Mouse (Mus musculus): ENCODE measurements around the gene Cyb5r1. TPM values are rescaled to one million over a fixed set of nuclear protein-coding genes. Genes with fewer than 3 reads are reported as not detected.

Cyb5r1 gene
- total RNA-seq (2012; rRNA removed): 25.2 and 38.1 TPM in 2 replicates
- 17.5 and 18.6 TPM in 2 replicates for total RNA-seq (2014; rRNA removed)
- 43.6 and 44.3 TPM in 2 replicates for polyA plus RNA-seq (2012; ENCODE audit: insufficient read length, low read depth)

- Histone ChIP-seq H3K4me1 (ENCODE audit: control insufficient read depth in 1 of 2, insufficient read depth in 2 of 2) (peaks cover 3 to 12% of the 10 kb centered on the region in 2 experiments), H3K79me2 (replicated peaks; ENCODE audit: control insufficient read depth, extremely low read depth, insufficient read depth, poor library complexity, severe bottlenecking) (peaks cover 7% of the 10 kb centered on the region; the same call in 1 of the 2 replicates), H3K4me2 (ENCODE audit: insufficient read depth, low read depth, poor library complexity, severe bottlenecking) (peak within 1 kb of the TSS; percentile 77), H3K27ac (ENCODE audit: insufficient read depth, low read depth) (peak within 1 kb of the TSS; percentile 87), H3K9ac (ENCODE audit: insufficient read depth, low read depth) (peak within 1 kb of the TSS; percentile 92), H3K9me3 (replicated peaks; ENCODE audit: low read length) (no peaks in the 10 kb centered on the region), H3K4me3 (replicated peaks in 1 of 3; ENCODE audit: low read depth in 2 of 3, low read length in 2 of 3, poor library complexity in 1 of 3) (peak within 1 kb of the TSS; percentile 74 to 100 (median 98)), H3K27me3 (replicated peaks) (no peaks in the 10 kb centered on the region), H3K36me3 (replicated peaks in 1 of 2; ENCODE audit: control insufficient read depth in 1 of 2, insufficient read depth in 1 of 2, low read length in 1 of 2) (peaks cover 32 to 34% of the 10 kb centered on the region in 2 experiments)
- TF ChIP-seq POLR2AphosphoS2 (IDR thresholded peaks at IDR 0.05; ENCODE audit: low read depth, low read length) (0 out of 2 replicates have a peak, but pooled peaks have one; percentile 49), ZC3H11A (IDR thresholded peaks at IDR 0.05; ENCODE audit: low read depth, low read length) (no peak), HCFC1 (IDR thresholded peaks at IDR 0.05; ENCODE audit: low read depth, low read length) (peak; percentile 43), TCF12 (IDR thresholded peaks at IDR 0.05; ENCODE audit: low read depth, low read length) (peak; percentile 66; the same call in 1 of the 2 replicates), BHLHE40 (IDR thresholded peaks at IDR 0.05; ENCODE audit: low read depth, low read length) (no peak), MXI1 (IDR thresholded peaks at IDR 0.05; ENCODE audit: low read depth, low read length) (peak; percentile 84; the same call in 1 of the 2 replicates), RAD21 (IDR thresholded peaks at IDR 0.05; ENCODE audit: low read depth, low read length) (no peak), EP300 (IDR thresholded peaks at IDR 0.05; ENCODE audit: low read length) (no peak), NELFE (IDR thresholded peaks at IDR 0.05; ENCODE audit: low read depth, low read length) (peak; percentile 88), ZMIZ1 (IDR thresholded peaks at IDR 0.05; ENCODE audit: low read depth, low read length) (peak; percentile 77; the same call in 1 of the 2 replicates), MAFK (IDR thresholded peaks at IDR 0.05; ENCODE audit: insufficient replicate concordance, low read length) (no peak), CHD2 (IDR thresholded peaks at IDR 0.05; ENCODE audit: low read length) (no peak), IRF4 (IDR thresholded peaks at IDR 0.05; ENCODE audit: low read depth, low read length) (no peak), MAX (IDR thresholded peaks at IDR 0.05; ENCODE audit: low read length) (peak; percentile 59), PAX5 (IDR thresholded peaks at IDR 0.05; ENCODE audit: low read length) (no peak), KAT2A (IDR thresholded peaks at IDR 0.05; ENCODE audit: insufficient replicate concordance, low read length) (no peak), MEF2A (IDR thresholded peaks at IDR 0.05; ENCODE audit: borderline replicate concordance, low read depth, low read length) (peak; percentile 56; the same call in 1 of the 2 replicates), MYC (IDR thresholded peaks at IDR 0.05; ENCODE audit: low read depth, low read length) (no peak), RCOR1 (conservative IDR thresholded peaks at IDR 0.05; ENCODE audit: low read depth, low read length) (no peak), ZKSCAN1 (IDR thresholded peaks at IDR 0.05; ENCODE audit: borderline replicate concordance, low read depth, low read length) (no peak), POLR2A (IDR thresholded peaks at IDR 0.05; ENCODE audit: low read depth, low read length) (peak; percentile 86), MAZ (IDR thresholded peaks at IDR 0.05; ENCODE audit: low read depth, low read length) (peak; percentile 63; the same call in 1 of the 2 replicates), SMC3 (IDR thresholded peaks at IDR 0.05; ENCODE audit: low read depth, low read length) (no peak), ZNF384 (IDR thresholded peaks at IDR 0.05; ENCODE audit: low read depth, low read length) (peak; percentile 54; the same call in 1 of the 2 replicates), E2F4 (IDR thresholded peaks at IDR 0.05; ENCODE audit: insufficient replicate concordance, low read depth, low read length) (no peak), UBTF (IDR thresholded peaks at IDR 0.05; ENCODE audit: low read depth, low read length) (no peak), SIN3A (IDR thresholded peaks at IDR 0.05; ENCODE audit: low read length) (no peak; the same call in none of the 2 replicates), NRF1 (IDR thresholded peaks at IDR 0.05; ENCODE audit: low read depth, low read length) (no peak), USF2 (conservative IDR thresholded peaks at IDR 0.05; ENCODE audit: low read depth, low read length) (no peak)
- peak; percentile 86 for DNase-seq (ENCODE audit: extremely low read depth)
- dilution Hi-C loops (cut with MboI; ENCODE audit: extremely low pct_ligation_motif_present, extremely low pct_unique_long_range_greater_than_20kb, low sequenced_read_pairs): no loop called here
- in situ Hi-C loops (cut with MboI; ENCODE audit: low pct_ligation_motif_present, low pct_unique_long_range_greater_than_20kb, low sequenced_read_pairs): no loop called here
Observed at GRCm38 (mm10) chr1:134405509-134406413, at the start of gene Cyb5r1. Cyb5r1 (plus strand) TSS chr1:134405559.
